Mouse (Mus musculus): ENCODE results near the gene Agrn. TPM values are rescaled to one million over a fixed set of nuclear protein-coding genes. Genes with fewer than 3 reads are reported as not detected.

Agrn gene
- 54.9 and 60.1 TPM in 2 replicates for polyA plus RNA-seq (2012; rRNA removed)

GRCm38 (mm10) chr4:156197131-156197828, at the start of gene Agrn:
Agrn (minus strand) TSS chr4:156197488.

GRCm38 (mm10) chr4:156235808-156236533, 38.7 kb upstream of the Agrn start, which contains the start of gene Noc2l:
Noc2l (plus strand) TSS chr4:156236010.

GRCm38 (mm10) chr4:156234701-156235213, 37.5 kb upstream of the Agrn start, which contains the start of gene Plekhn1:
Plekhn1 (minus strand) TSS chr4:156234857.

GRCm38 (mm10) chr4:156215649-156216048, 18.4 kb upstream of the Agrn start, which contains the start of gene Perm1:
Perm1 (plus strand) TSS chr4:156215868.

GRCm38 (mm10) chr4:156203001-156203412, 5.7 kb upstream of the Agrn start, which contains the start of gene AW011738:
AW011738 (plus strand) TSS chr4:156203304.

GRCm38 (mm10) chr4:156200623-156201475, 3.6 kb upstream of the Agrn start, which contains the start of gene Isg15:
Isg15 (minus strand) TSS chr4:156200818.

GRCm38 (mm10) chr4:156130436-156130835, 66.9 kb downstream of the Agrn start, which contains the start of gene Rnf223:
Rnf223 (plus strand) TSS chr4:156130513.

Other genes starting within 250 kb of the Agrn start
- gene C1qtnf12, start 235.2 kb downstream of the Agrn start, polyA plus RNA-seq (2012; rRNA removed): 17.3 and 30.6 TPM in 2 replicates
- 9.6 and 10.5 TPM in 2 replicates for gene B3galt6, start 204.8 kb downstream of the Agrn start, polyA plus RNA-seq (2012; rRNA removed)
- gene Sdf4, start 204.6 kb downstream of the Agrn start, polyA plus RNA-seq (2012; rRNA removed): 61.7 and 70.0 TPM in 2 replicates
- 5.3 and 6.2 TPM in 2 replicates for gene Tnfrsf4, start 183.6 kb downstream of the Agrn start, polyA plus RNA-seq (2012; rRNA removed)
- gene Tnfrsf18, start 171.3 kb downstream of the Agrn start, polyA plus RNA-seq (2012; rRNA removed): 5.0 and 6.4 TPM in 2 replicates
- gene Ttll10, start 138.1 kb downstream of the Agrn start, polyA plus RNA-seq (2012; rRNA removed): 27.0 and 29.4 TPM in 2 replicates
- 14.3 and 19.4 TPM in 2 replicates for gene 9430015G10Rik, start 87.5 kb downstream of the Agrn start, polyA plus RNA-seq (2012; rRNA removed)
- 0.47 and 0.79 TPM in 2 replicates for gene Rnf223, start 67.0 kb downstream of the Agrn start, polyA plus RNA-seq (2012; rRNA removed)
- 5.8 and 9.0 TPM in 2 replicates for gene Isg15, start 3.3 kb upstream of the Agrn start, polyA plus RNA-seq (2012; rRNA removed)
- 1.1 and 1.2 TPM in 2 replicates for gene AW011738, start 5.8 kb upstream of the Agrn start, polyA plus RNA-seq (2012; rRNA removed)
- gene Perm1, start 18.4 kb upstream of the Agrn start, polyA plus RNA-seq (2012; rRNA removed): 0.05 and 0.13 TPM in 2 replicates
- 50.0 and 54.1 TPM in 2 replicates for gene Plekhn1, start 37.4 kb upstream of the Agrn start, polyA plus RNA-seq (2012; rRNA removed)
- gene Noc2l, start 38.5 kb upstream of the Agrn start, polyA plus RNA-seq (2012; rRNA removed): 55.0 and 58.5 TPM in 2 replicates
- gene Samd11, start 58.2 kb upstream of the Agrn start, polyA plus RNA-seq (2012; rRNA removed): 0.29 and 1.1 TPM in 2 replicates
- gene Vmn2r-ps159, start 133.6 kb upstream of the Agrn start, polyA plus RNA-seq (2012; rRNA removed): not detected in 2 replicates